9 mouse cellular contexts compared by ENCODE assay signal in genomic region chr12:80724853-80725559, GRCm38 (mm10). TPM values are rescaled to one million over a fixed set of nuclear protein-coding genes. Genes with fewer than 3 reads are reported as not detected.
A peak's percentile ranks its signal among the peaks of the same experiment; 100 is the strongest.
DNase-seq lines count a peak whose midpoint lies in the region; ATAC-seq and TF ChIP-seq lines count a peak whose summit lies in the region.
"Had no signal": no experiment of that assay in that cellular context is flagged by ENCODE, and none has a peak within 500 bp of the region (broad histone marks: within the 10 kb centered on the region; RNA-seq: fewer than 3 reads in every experiment).

No protein-coding gene starts in this region.

- no peak for TF ChIP-seq POLR2A in bone marrow, adult 2 months (IDR thresholded peaks at IDR 0.05; ENCODE audit: borderline replicate concordance, control insufficient read depth, low read depth, low read length)
- TF ChIP-seq POLR2A in embryonic fibroblast, embryonic 13.5 days (IDR thresholded peaks at IDR 0.05; ENCODE audit: low read depth, low read length), result no peak
- no peak for TF ChIP-seq POLR2A in small intestine, adult 2 months (IDR thresholded peaks at IDR 0.05; ENCODE audit: low read depth, low read length)

- peaks cover 2% of the 10 kb centered on the region; the same call in 1 of the 2 replicates for H3K4me1 ChIP-seq in G1E (ENCODE audit: insufficient read depth, low read depth, low read length)
- no peaks in the 10 kb centered on the region for H3K4me1 ChIP-seq in bone marrow, adult 2 months (ENCODE audit: control insufficient read depth, insufficient read depth, low read length)
- no peaks in the 10 kb centered on the region for H3K4me1 ChIP-seq in embryonic fibroblast, embryonic 13.5 days (ENCODE audit: control insufficient read depth, insufficient read depth, low read length)
- no peaks in the 10 kb centered on the region for H3K4me1 ChIP-seq in small intestine, adult 2 months (ENCODE audit: control insufficient read depth, insufficient read depth, insufficient read length, low read length)
- H3K4me1 ChIP-seq: limb, embryonic 15.5 days had no signal

- no peak; the same call in 1 of the 2 replicates for ATAC-seq in G1E (ENCODE audit: extremely low read depth, insufficient number of reproducible peaks, low FRiP score, poor library complexity, severe bottlenecking)

- H3K27ac ChIP-seq in bone marrow, adult 2 months (ENCODE audit: control insufficient read depth, insufficient read depth, low read depth, low read length, poor library complexity), result no peak overlapping the region
- H3K27ac ChIP-seq in embryonic fibroblast, embryonic 13.5 days (ENCODE audit: insufficient read depth, low read length), result no peak overlapping the region
- H3K27ac ChIP-seq in small intestine, adult 2 months (ENCODE audit: insufficient read depth, low read depth, low read length), result no peak overlapping the region
- H3K27ac ChIP-seq: limb, embryonic 15.5 days had no signal

- H3K27me3 ChIP-seq in G1E (ENCODE audit: insufficient read depth, low read length), result peaks cover 56% of the 10 kb centered on the region
- no peaks in the 10 kb centered on the region for H3K27me3 ChIP-seq in small intestine, adult 2 months (ENCODE audit: control insufficient read depth, insufficient read depth, low read length)
- H3K27me3 ChIP-seq: limb, embryonic 15.5 days had no signal

- no peak overlapping the region for H3K4me3 ChIP-seq in G1E (ENCODE audit: low read depth, low read length)
- H3K4me3 ChIP-seq in bone marrow, adult 2 months (replicated peaks; ENCODE audit: control insufficient read depth, low read depth, low read length), result no peak overlapping the region
- no peak overlapping the region for H3K4me3 ChIP-seq in embryonic fibroblast, embryonic 13.5 days (ENCODE audit: insufficient read depth, low read length)
- H3K4me3 ChIP-seq in small intestine, adult 2 months (ENCODE audit: low read depth, low read length), result no peak overlapping the region
- H3K4me3 ChIP-seq: limb, embryonic 15.5 days had no signal

- H3K36me3 ChIP-seq in G1E (replicated peaks), result no peaks in the 10 kb centered on the region
- H3K36me3 ChIP-seq in small intestine, adult 2 months (ENCODE audit: control insufficient read depth, insufficient read depth, low read length), result no peaks in the 10 kb centered on the region
- H3K36me3 ChIP-seq: limb, embryonic 15.5 days had no signal

- DNase-seq in G1E (ENCODE audit: low spot score), result peak; percentile 72
- DNase-seq in heart, postnatal 36 days, result peak; percentile 79 to 87
- peak; percentile 94 to 95 for DNase-seq in layer of hippocampus, postnatal 10 days (ENCODE audit: low spot score in 2 of 2)
- DNase-seq in lung, postnatal 14 days, result peak; percentile 91
- DNase-seq in urinary bladder, postnatal 4 days (ENCODE audit: low spot score in 2 of 2), result peak; percentile 65 to 91

- 30% methylated on average over 10 of the region's 10 CpGs for WGBS in bone marrow, adult 2 months
- 9% methylated on average over 10 of the region's 10 CpGs for WGBS in small intestine, adult 2 months

- TF ChIP-seq CTCF in G1E (IDR thresholded peaks at IDR 0.05; ENCODE audit: low read depth, low read length), result peak; percentile 94
- TF ChIP-seq CTCF in bone marrow, adult 2 months (IDR thresholded peaks at IDR 0.05; ENCODE audit: control insufficient read depth, insufficient read depth, low read length), result peak; percentile 86
- peak; percentile 55; the same call in 1 of the 2 replicates for TF ChIP-seq CTCF in embryonic fibroblast, embryonic 13.5 days (IDR thresholded peaks at IDR 0.05; ENCODE audit: borderline replicate concordance, insufficient read depth, low read length)
- TF ChIP-seq CTCF in small intestine, adult 2 months (IDR thresholded peaks at IDR 0.05; ENCODE audit: extremely low read depth, insufficient read length, insufficient replicate concordance, low read depth, low read length), result peak; percentile 84; the same call in 1 of the 2 replicates

- H3K9me3 ChIP-seq in G1E (replicated peaks), result no peaks in the 10 kb centered on the region
- H3K9me3 ChIP-seq: limb, embryonic 15.5 days had no signal

- intact Hi-C loops in heart, postnatal 36 days (cut with DNase I), result loop anchor here (2.0 to 5.0 kb wide), 2 partner anchors 228 to 570 kb away; no protein-coding TSS in a partner anchor

RNA-seq across cellular contexts. Expression of gene Plekhd1, which starts 32.6 kb away (rescaled TPM):
- total RNA-seq in G1E (2014; fragmentation: Nextera tagmentation) (not detected in 2 replicates), G1E (2017) (0.16 and 0.29 TPM in 2 replicates)
- not detected in 2 replicates for polyA plus RNA-seq in G1E (2012)
- not detected in 2 replicates for polyA plus RNA-seq in bone marrow, adult 2 months (2011; ENCODE audit: insufficient read depth, insufficient read length, low replicate concordance, missing spikeins)
- polyA plus RNA-seq in embryonic fibroblast, embryonic 13.5 days (2011; ENCODE audit: insufficient read length, low read depth, missing spikeins), result not detected in 2 replicates
- under 1 TPM in 1 of 2 experiments, not detected in 1; 0.27 TPM for total RNA-seq in heart, postnatal 36 days (2021)
- 1 to 10 TPM; 6.8 to 7.4 TPM for total RNA-seq in layer of hippocampus, postnatal 10 days (2021)
- 0.23 and 0.41 TPM in 2 replicates for polyA plus RNA-seq in small intestine, adult 2 months (2012; rRNA removed)

RNA-seq across cellular contexts. Expression of gene Ccdc177, which starts 35.5 kb away (rescaled TPM):
- total RNA-seq in G1E (2014; fragmentation: Nextera tagmentation), result not detected in 2 replicates
- 0.06 and 0.11 TPM in 2 replicates for total RNA-seq in G1E (2017)
- polyA plus RNA-seq in G1E (2012), result not detected in 2 replicates
- polyA plus RNA-seq in bone marrow, adult 2 months (2011; ENCODE audit: insufficient read depth, insufficient read length, low replicate concordance, missing spikeins), result not detected in 2 replicates
- polyA plus RNA-seq in embryonic fibroblast, embryonic 13.5 days (2011; ENCODE audit: insufficient read length, low read depth, missing spikeins), result not detected in 2 replicates
- total RNA-seq in heart, postnatal 36 days (2021), result not detected
- 10 to 100 TPM; 18.1 to 19.0 TPM for total RNA-seq in layer of hippocampus, postnatal 10 days (2021)
- polyA plus RNA-seq in small intestine, adult 2 months (2012; rRNA removed), result 0.03 and 0.10 TPM in 2 replicates
